Mouse (Mus musculus): ENCODE measurements around the gene Nfatc4. TPM values are rescaled to one million over a fixed set of nuclear protein-coding genes. Genes with fewer than 3 reads are reported as not detected.

The Nfatc4 gene
- polyA plus RNA-seq, 1 experiment from 2014 or later = 39.9 TPM

GRCm38 (mm10) chr14:55862186-55862585 lies 39.2 kb downstream of the Nfatc4 start:
- Histone ChIP-seq H3K27me3 (no peaks in the 10 kb centered on the region), H3K9ac (no peak overlapping the region), H3K4me1 (peaks cover 49% of the 10 kb centered on the region), H3K36me3 (peaks cover 62% of the 10 kb centered on the region), H3K9me3 (replicated peaks) (no peaks in the 10 kb centered on the region), H3K4me2 (no peak overlapping the region), H3K27ac (no peak overlapping the region), H3K4me3 (replicated peaks) (no peak overlapping the region)
- ATAC-seq (replicated peaks; ENCODE audit: low FRiP score) = no peak
- 65% methylated on average over 6 of the region's 6 CpGs for WGBS

GRCm38 (mm10) chr14:55862970-55863369 lies 40.0 kb downstream of the Nfatc4 start:
- WGBS = 92% methylated on average over 10 of the region's 10 CpGs
- H3K27ac ChIP-seq = no peak overlapping the region
- no peak overlapping the region for H3K4me2 ChIP-seq
- H3K36me3 ChIP-seq = peaks cover 62% of the 10 kb centered on the region
- H3K9ac ChIP-seq = no peak overlapping the region
- no peak overlapping the region for H3K4me3 ChIP-seq (replicated peaks)
- no peaks in the 10 kb centered on the region for H3K9me3 ChIP-seq (replicated peaks)
- ATAC-seq (replicated peaks; ENCODE audit: low FRiP score) = no peak
- H3K4me1 ChIP-seq = peaks cover 41% of the 10 kb centered on the region
- no peaks in the 10 kb centered on the region for H3K27me3 ChIP-seq

GRCm38 (mm10) chr14:55863773-55864172 lies 40.8 kb downstream of the Nfatc4 start:
- WGBS = 27% methylated on average over 7 of the region's 7 CpGs

GRCm38 (mm10) chr14:55866962-55867361 lies 44.0 kb downstream of the Nfatc4 start:
- ATAC-seq (replicated peaks; ENCODE audit: low FRiP score) = no peak
- Histone ChIP-seq H3K27me3 (no peaks in the 10 kb centered on the region), H3K4me3 (replicated peaks) (no peak overlapping the region), H3K9me3 (replicated peaks) (no peaks in the 10 kb centered on the region), H3K4me1 (peaks cover 18% of the 10 kb centered on the region), H3K9ac (no peak overlapping the region), H3K27ac (no peak overlapping the region), H3K4me2 (no peak overlapping the region), H3K36me3 (peaks cover 94% of the 10 kb centered on the region)
- 38% methylated on average over 4 of the region's 4 CpGs for WGBS

More at GRCm38 (mm10) chr14:55863773-55864172, 40.8 kb downstream of the Nfatc4 start:
- 0 out of 2 replicates have a peak overlapping the region, but pooled peaks have one; percentile 37 for H3K27ac ChIP-seq
- H3K9ac ChIP-seq = no peak overlapping the region
- no peak overlapping the region for H3K4me2 ChIP-seq
- ATAC-seq (replicated peaks; ENCODE audit: low FRiP score) = peak; percentile 71; the same call in 1 of the 2 replicates
- H3K27me3 ChIP-seq = no peaks in the 10 kb centered on the region
- peaks cover 67% of the 10 kb centered on the region for H3K36me3 ChIP-seq
- H3K4me1 ChIP-seq = peaks cover 36% of the 10 kb centered on the region
- no peak overlapping the region for H3K4me3 ChIP-seq (replicated peaks)
- H3K9me3 ChIP-seq (replicated peaks) = no peaks in the 10 kb centered on the region

GRCm38 (mm10) chr14:55868230-55869026 lies 45.5 kb downstream of the Nfatc4 start:
- WGBS = 81% methylated on average over 14 of the region's 14 CpGs
- Histone ChIP-seq H3K36me3 (peaks cover 95% of the 10 kb centered on the region), H3K4me3 (replicated peaks) (no peak overlapping the region), H3K27me3 (no peaks in the 10 kb centered on the region), H3K9ac (no peak overlapping the region), H3K4me1 (peaks cover 9% of the 10 kb centered on the region), H3K27ac (no peak overlapping the region), H3K4me2 (no peak overlapping the region), H3K9me3 (replicated peaks) (no peaks in the 10 kb centered on the region)
- no peak for ATAC-seq (replicated peaks; ENCODE audit: low FRiP score)

GRCm38 (mm10) chr14:55869538-55869937 lies 46.6 kb downstream of the Nfatc4 start:
- Histone ChIP-seq H3K9ac (no peak overlapping the region), H3K36me3 (peaks cover 84% of the 10 kb centered on the region), H3K27me3 (no peaks in the 10 kb centered on the region), H3K9me3 (replicated peaks) (no peaks in the 10 kb centered on the region), H3K4me3 (replicated peaks) (no peak overlapping the region), H3K4me2 (no peak overlapping the region), H3K4me1 (peaks cover 13% of the 10 kb centered on the region), H3K27ac (no peak overlapping the region)
- WGBS = 95% methylated on average over 6 of the region's 6 CpGs
- ATAC-seq (replicated peaks; ENCODE audit: low FRiP score) = no peak

GRCm38 (mm10) chr14:55872039-55872438 lies 49.1 kb downstream of the Nfatc4 start:
- H3K4me1 ChIP-seq = peaks cover 13% of the 10 kb centered on the region
- H3K4me2 ChIP-seq = no peak overlapping the region
- ATAC-seq (replicated peaks; ENCODE audit: low FRiP score) = no peak
- no peak overlapping the region for H3K4me3 ChIP-seq (replicated peaks)
- H3K27ac ChIP-seq = no peak overlapping the region
- peaks cover 59% of the 10 kb centered on the region for H3K36me3 ChIP-seq
- no peaks in the 10 kb centered on the region for H3K27me3 ChIP-seq
- 88% methylated on average over 12 of the region's 12 CpGs for WGBS
- no peaks in the 10 kb centered on the region for H3K9me3 ChIP-seq (replicated peaks)
- no peak overlapping the region for H3K9ac ChIP-seq

GRCm38 (mm10) chr14:55872551-55872950 lies 49.6 kb downstream of the Nfatc4 start:
- H3K9me3 ChIP-seq (replicated peaks) = no peaks in the 10 kb centered on the region
- no peak overlapping the region for H3K27ac ChIP-seq
- peaks cover 54% of the 10 kb centered on the region for H3K36me3 ChIP-seq
- 90% methylated on average over 17 of the region's 17 CpGs for WGBS
- no peak overlapping the region for H3K4me3 ChIP-seq (replicated peaks)
- ATAC-seq (replicated peaks; ENCODE audit: low FRiP score) = no peak
- H3K27me3 ChIP-seq = no peaks in the 10 kb centered on the region
- no peak overlapping the region for H3K9ac ChIP-seq
- no peak overlapping the region for H3K4me2 ChIP-seq
- peaks cover 16% of the 10 kb centered on the region for H3K4me1 ChIP-seq

- Histone ChIP-seq H3K9me3 (replicated peaks) (no peaks in the 10 kb centered on the region), H3K36me3 (peaks cover 47% of the 10 kb centered on the region), H3K9ac (0 out of 2 replicates have a peak overlapping the region, but pooled peaks have one; percentile 4), H3K4me1 (peaks cover 24% of the 10 kb centered on the region), H3K27me3 (no peaks in the 10 kb centered on the region), H3K27ac (0 out of 2 replicates have a peak overlapping the region, but pooled peaks have one; percentile 66), H3K4me2 (peak overlapping the region; percentile 50), H3K4me3 (replicated peaks) (no peak overlapping the region)
- no peak for ATAC-seq (replicated peaks; ENCODE audit: low FRiP score)
- 85% methylated on average over 8 of the region's 8 CpGs for WGBS
These were observed 50.3 kb downstream of the Nfatc4 start for GRCm38 (mm10) chr14:55873242-55873713.

- H3K27me3 ChIP-seq = no peaks in the 10 kb centered on the region
- H3K4me2 ChIP-seq = peak overlapping the region; percentile 50
- H3K4me1 ChIP-seq = peaks cover 29% of the 10 kb centered on the region
- peaks cover 40% of the 10 kb centered on the region for H3K36me3 ChIP-seq
- 0 out of 2 replicates have a peak overlapping the region, but pooled peaks have one; percentile 20 for H3K4me3 ChIP-seq (replicated peaks)
- H3K9ac ChIP-seq = 0 out of 2 replicates have a peak overlapping the region, but pooled peaks have one; percentile 4
- H3K9me3 ChIP-seq (replicated peaks) = no peaks in the 10 kb centered on the region
- H3K27ac ChIP-seq = peak overlapping the region; percentile 66
- peak; percentile 48; the same call in 1 of the 2 replicates for ATAC-seq (replicated peaks; ENCODE audit: low FRiP score)
- 13% methylated on average over 30 of the region's 30 CpGs for WGBS
These were observed 51.1 kb downstream of the Nfatc4 start for GRCm38 (mm10) chr14:55873714-55874683.

- peak overlapping the region; percentile 24; the same call in 1 of the 2 replicates for H3K27ac ChIP-seq
- H3K4me2 ChIP-seq = peak overlapping the region; percentile 45
- H3K9ac ChIP-seq = no peak overlapping the region
- peaks cover 3% of the 10 kb centered on the region for H3K36me3 ChIP-seq
- ATAC-seq (replicated peaks; ENCODE audit: low FRiP score) = no peak; the same call in 1 of the 2 replicates
- no peaks in the 10 kb centered on the region for H3K9me3 ChIP-seq (replicated peaks)
- no peak overlapping the region; the same call in 1 of the 2 replicates for H3K4me3 ChIP-seq (replicated peaks)
- peaks cover 29% of the 10 kb centered on the region for H3K4me1 ChIP-seq
- WGBS = 9% methylated on average over 14 of the region's 14 CpGs
- no peaks in the 10 kb centered on the region for H3K27me3 ChIP-seq
These were observed 54.7 kb downstream of the Nfatc4 start for GRCm38 (mm10) chr14:55877469-55878315.
